Mouse (Mus musculus) spleen, adult 2 months (tissue): ENCODE results near the gene Ryr2. TPM values are rescaled to one million over a fixed set of nuclear protein-coding genes. Genes with fewer than 3 reads are reported as not detected.

ENCODE experiments used
- DNase-seq, 2 experiments: peaks; one replicate each; pipeline versions ENCODE4 v3.0.0 to v3.0.0-alpha.2; 2012 to 2021; ENCODE audit warnings: low spot score in 2 of 2, low read depth in 1 of 2
- H3K27ac ChIP-seq: fragments of 200-500 bp; 2 replicates; pipeline ENCODE4 v1.5.1; 2012; ENCODE audit warnings: low read length, inconsistent platforms; ENCODE audit not compliant: insufficient read depth
- H3K27me3 ChIP-seq: fragments of 200-500 bp; 2 replicates; pipeline ENCODE4 v1.6.1; 2012; ENCODE audit warnings: mild to moderate bottlenecking, moderate library complexity, low read length, inconsistent platforms; ENCODE audit not compliant: control insufficient read depth, insufficient read depth
- H3K36me3 ChIP-seq: fragments of 200-500 bp; 2 replicates; pipeline ENCODE4 v1.6.1; 2012; ENCODE audit warnings: mild to moderate bottlenecking, low read length, inconsistent platforms; ENCODE audit not compliant: control insufficient read depth, insufficient read depth
- H3K4me1 ChIP-seq: fragments of 200-500 bp; 2 replicates; pipeline ENCODE4 v1.6.1; 2011; ENCODE audit warnings: inconsistent platforms; ENCODE audit not compliant: control insufficient read depth, insufficient read depth, insufficient read length
- H3K4me3 ChIP-seq: fragments of 200-500 bp; 2 replicates; pipeline ENCODE4 v1.5.1; 2011; ENCODE audit warnings: mild to moderate bottlenecking, inconsistent platforms; ENCODE audit not compliant: insufficient read depth, insufficient read length; ENCODE audit errors: extremely low read depth
- CTCF ChIP-seq: fragments of 200-500 bp; IDR thresholded peaks from 2 replicates; pipeline ENCODE4 v1.5.1; 2011; ENCODE audit warnings: mild to moderate bottlenecking, inconsistent platforms; ENCODE audit not compliant: insufficient read depth, insufficient read length, insufficient replicate concordance; ENCODE audit errors: extremely low read depth
- POLR2A ChIP-seq: fragments of 200-500 bp; IDR thresholded peaks from 2 replicates; pipeline ENCODE4 v1.6.1; 2011; ENCODE audit warnings: low read depth, low read length, inconsistent platforms
- WGBS: fragments of 180-500 bp; shearing (Covaris S2); methylation state at CpG from one replicate; pipeline ENCODE4 v1.1.7; 2018; 5-methylcytosine and 5-hydroxymethylcytosine counted together
- polyA plus RNA-seq: library from polyadenylated mRNA; depleted of rRNA; stranded (reverse); fragments of >200 nt; gene quantifications from 2 replicates; pipeline ENCODE4 v1.2.3, GENCODE M21; 2012

Ryr2 gene
- polyA plus RNA-seq, 1 experiment, result 0.27 TPM

GRCm38 (mm10) chr13:11891739-11892138 is 215.0 kb downstream of the Ryr2 start:
- Histone ChIP-seq H3K4me1 (no peaks in the 10 kb centered on the region), H3K27ac (no peak overlapping the region), H3K4me3 (no peak overlapping the region), H3K36me3 (no peaks in the 10 kb centered on the region), H3K27me3 (no peaks in the 10 kb centered on the region)
- no peak for DNase-seq
- WGBS, result 93% methylated on average over 3 of the region's 3 CpGs
- TF ChIP-seq POLR2A, result no peak
- no peak for TF ChIP-seq CTCF

GRCm38 (mm10) chr13:11891115-11891514 is 215.6 kb downstream of the Ryr2 start:
- TF ChIP-seq CTCF, result no peak
- H3K27me3 ChIP-seq, result no peaks in the 10 kb centered on the region
- H3K4me3 ChIP-seq, result no peak overlapping the region
- no peak for DNase-seq
- no peaks in the 10 kb centered on the region for H3K36me3 ChIP-seq
- 57% methylated on average over 3 of the region's 3 CpGs for WGBS
- H3K4me1 ChIP-seq, result no peaks in the 10 kb centered on the region
- no peak overlapping the region for H3K27ac ChIP-seq

GRCm38 (mm10) chr13:11884175-11884574 is 222.6 kb downstream of the Ryr2 start:
- 89% methylated on average over 3 of the region's 3 CpGs for WGBS
- Histone ChIP-seq H3K36me3 (no peaks in the 10 kb centered on the region), H3K4me3 (no peak overlapping the region), H3K27ac (no peak overlapping the region), H3K27me3 (no peaks in the 10 kb centered on the region), H3K4me1 (no peaks in the 10 kb centered on the region)
- no peak for DNase-seq
- no peak for TF ChIP-seq CTCF

- DNase-seq, result no peak
- 91% methylated on average over 4 of the region's 4 CpGs for WGBS
- TF ChIP-seq POLR2A (no peak), CTCF (no peak)
- H3K4me3 ChIP-seq, result no peak overlapping the region
- H3K4me1 ChIP-seq, result no peaks in the 10 kb centered on the region
- H3K27me3 ChIP-seq, result no peaks in the 10 kb centered on the region
- no peaks in the 10 kb centered on the region for H3K36me3 ChIP-seq
- no peak overlapping the region for H3K27ac ChIP-seq
Measured at GRCm38 (mm10) chr13:11882359-11882758, 224.4 kb downstream of the Ryr2 start.

GRCm38 (mm10) chr13:11880503-11881227 is 226.1 kb downstream of the Ryr2 start:
- Histone ChIP-seq H3K4me1 (no peaks in the 10 kb centered on the region), H3K4me3 (no peak overlapping the region), H3K27ac (no peak overlapping the region), H3K36me3 (no peaks in the 10 kb centered on the region), H3K27me3 (no peaks in the 10 kb centered on the region)
- 90% methylated on average over 10 of the region's 10 CpGs for WGBS
- TF ChIP-seq CTCF, result no peak
- no peak for TF ChIP-seq POLR2A
- DNase-seq, result no peak

GRCm38 (mm10) chr13:11879037-11879436 is 227.7 kb downstream of the Ryr2 start:
- DNase-seq, result no peak
- Histone ChIP-seq H3K4me3 (no peak overlapping the region), H3K4me1 (no peaks in the 10 kb centered on the region), H3K27me3 (no peaks in the 10 kb centered on the region), H3K27ac (no peak overlapping the region), H3K36me3 (no peaks in the 10 kb centered on the region)
- TF ChIP-seq POLR2A (no peak), CTCF (no peak)
- WGBS, result 87% methylated on average over 3 of the region's 3 CpGs

GRCm38 (mm10) chr13:11874852-11875251 is 231.9 kb downstream of the Ryr2 start:
- no peak for DNase-seq
- no peaks in the 10 kb centered on the region for H3K4me1 ChIP-seq
- H3K4me3 ChIP-seq, result no peak overlapping the region
- H3K27me3 ChIP-seq, result no peaks in the 10 kb centered on the region
- 16% methylated on average over 1 of the region's 1 CpGs for WGBS
- TF ChIP-seq CTCF (no peak), POLR2A (no peak)
- no peaks in the 10 kb centered on the region for H3K36me3 ChIP-seq
- H3K27ac ChIP-seq, result no peak overlapping the region
